Mouse (Mus musculus) right cerebral cortex, postnatal 10 days (tissue): ENCODE data around the gene Olfr944.

Source experiments
- DNase-seq, 2 experiments: peaks; one replicate each; pipeline ENCODE4 v3.0.0; 2021; ENCODE audit warnings: low spot score in 2 of 2

The Olfr944 gene

DNA sequence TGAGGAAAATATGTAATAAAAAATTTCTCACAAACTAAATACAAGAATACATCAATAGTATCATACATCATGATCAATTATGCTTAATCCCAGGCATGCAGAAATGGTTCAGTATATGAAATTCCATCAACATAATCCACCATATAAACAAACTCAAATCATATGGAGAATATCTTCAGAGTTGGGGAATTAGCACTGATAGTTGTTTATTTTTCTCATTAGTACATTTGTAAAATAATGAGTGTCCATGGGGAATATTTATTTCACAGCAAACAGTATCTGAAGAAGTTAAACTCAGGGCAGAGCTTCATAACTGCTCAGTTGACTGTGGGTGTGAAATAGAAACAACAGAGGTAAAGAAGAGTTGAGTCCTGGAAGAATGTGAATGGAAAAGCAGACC is at the start of gene Olfr944:
Gene Olfr944 (plus strand): TSS at position 301 of the 400 bp plus-strand sequence.
- DNase-seq: no peak

DNA sequence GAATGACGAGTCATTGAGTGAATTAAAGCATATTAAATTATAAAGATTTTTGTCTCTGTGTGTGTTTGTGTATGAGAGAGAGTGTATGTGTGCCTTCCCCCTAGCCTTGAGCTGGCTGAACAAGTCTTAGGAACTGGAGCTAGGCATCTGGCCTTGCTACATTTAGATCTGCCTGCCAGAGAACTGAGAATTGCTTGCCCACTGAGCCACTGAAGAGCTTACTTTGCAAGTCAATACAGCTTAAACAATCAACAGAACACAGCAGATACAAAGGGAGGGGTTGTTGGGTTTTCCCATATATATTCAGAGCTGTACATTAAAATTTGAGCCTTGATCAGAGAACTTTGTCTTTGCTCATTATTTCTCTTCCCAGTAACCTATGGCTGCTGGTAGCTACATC is 49.3 kb upstream of the Olfr944 start:
- DNase-seq: no peak

DNA sequence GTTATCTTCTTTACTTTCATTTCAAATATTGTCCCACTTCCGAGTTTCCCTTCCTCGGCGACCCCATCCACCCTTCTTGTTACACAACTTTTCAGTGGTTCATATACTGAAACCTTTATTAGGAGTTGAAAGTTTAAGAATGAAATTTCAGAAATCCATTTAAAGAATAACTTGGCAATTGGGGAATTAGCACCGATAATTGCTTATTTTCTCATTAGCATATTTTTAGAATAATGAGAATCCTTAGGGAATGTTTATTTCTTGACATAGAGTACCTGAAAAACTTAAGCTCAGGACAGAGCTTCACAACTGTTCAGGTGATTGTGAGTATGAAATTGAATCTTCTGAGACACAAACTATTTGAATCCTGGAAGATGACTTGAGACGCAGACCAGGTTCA is 35.7 kb upstream of the Olfr944 start, which contains the start of gene Olfr943:
Gene Olfr943 (plus strand): TSS at position 301 of the 400 bp plus-strand sequence.
- no peak for DNase-seq

DNA sequence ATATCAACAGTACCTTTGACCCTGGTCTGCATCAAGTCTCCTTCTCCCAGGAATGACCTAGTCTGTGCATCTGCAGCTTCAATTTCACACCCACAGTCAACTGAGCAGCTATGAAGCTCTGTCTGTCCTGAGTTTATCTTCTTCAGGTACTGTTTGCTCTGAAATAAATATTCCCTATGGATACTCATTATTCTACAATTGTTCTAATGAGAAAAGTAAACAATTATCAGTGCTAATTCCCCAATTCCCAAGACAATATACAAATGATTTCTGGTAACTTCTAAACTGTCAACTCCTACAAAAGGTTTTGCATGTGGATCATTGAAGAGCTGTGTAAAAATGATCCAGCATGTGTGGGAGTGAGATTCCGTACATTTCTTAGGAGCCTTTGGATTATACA is 48.2 kb downstream of the Olfr944 start, which contains the start of gene Olfr1537:
Gene Olfr1537 (minus strand): TSS at position 101 of the 400 bp plus-strand sequence.
- DNase-seq: no peak
